Mouse (Mus musculus) intestine, postnatal 0 days (tissue): ENCODE measurements around the gene Ociad1. TPM values are rescaled to one million over a fixed set of nuclear protein-coding genes. Genes with fewer than 3 reads are reported as not detected.
A peak's percentile ranks its signal among the peaks of the same experiment; 100 is the strongest.

Source experiments
- ATAC-seq: fragments of 200-750 bp; cut with Nextera tagmentation; 2 replicates; pipeline ENCODE4 v1.8.0; 2017; ENCODE audit warnings: mild to moderate bottlenecking, moderate TSS enrichment, moderate library complexity
- H3K27ac ChIP-seq: fragments of 300-500 bp; sonication (generic); 2 replicates; pipeline ENCODE4 v1.5.1; 2014; ENCODE audit warnings: mild to moderate bottlenecking, low read depth, low read length, moderate library complexity
- H3K27me3 ChIP-seq: fragments of 300-500 bp; sonication (generic); replicated peaks from 2 replicates; pipeline ENCODE4 v1.6.1; 2014; ENCODE audit warnings: low read length, mixed read lengths; ENCODE audit not compliant: control insufficient read depth, insufficient read depth
- H3K36me3 ChIP-seq: fragments of 300-500 bp; sonication (generic); 2 replicates; pipeline ENCODE4 v1.6.1; 2014; ENCODE audit warnings: mild to moderate bottlenecking, moderate library complexity; ENCODE audit not compliant: control insufficient read depth, insufficient read depth
- H3K4me1 ChIP-seq: fragments of 300-500 bp; sonication (generic); replicated peaks from 2 replicates; pipeline ENCODE4 v1.6.1; 2014; ENCODE audit warnings: antibody characterized with exemption, low read length, mixed read lengths; ENCODE audit not compliant: control insufficient read depth, insufficient read depth
- H3K4me2 ChIP-seq: fragments of 300-500 bp; sonication (generic); replicated peaks from 2 replicates; pipeline ENCODE4 v1.6.1; 2014; ENCODE audit warnings: low read depth, mild to moderate bottlenecking, moderate library complexity
- H3K4me3 ChIP-seq: fragments of 300-500 bp; sonication (generic); 2 replicates; pipeline ENCODE4 v1.5.1; 2014; ENCODE audit warnings: low read depth, low read length
- H3K9ac ChIP-seq: fragments of 300-500 bp; sonication (generic); 2 replicates; pipeline ENCODE4 v1.6.1; 2014; ENCODE audit warnings: mild to moderate bottlenecking, low read depth, low read length
- H3K9me3 ChIP-seq: fragments of 300-500 bp; sonication (generic); 2 replicates; pipeline ENCODE4 v1.6.1; 2016; ENCODE audit warnings: mixed run types; ENCODE audit not compliant: control insufficient read depth
- CTCF ChIP-seq: sonication (generic); IDR thresholded peaks from 2 replicates; pipeline ENCODE4 v1.5.1; 2016; ENCODE audit warnings: low read depth, mild to moderate bottlenecking, control low read depth, antibody characterized with exemption, moderate library complexity
- WGBS: fragments of 180-500 bp; shearing (Covaris S2); extraction: QIAGEN DNeasy Blood & Tissue Kit; methylation state at CpG from one replicate; pipeline ENCODE4 v1.1.7; 2014; 5-methylcytosine and 5-hydroxymethylcytosine counted together
- polyA plus RNA-seq: library from polyadenylated mRNA; unstranded; fragments of >200 nt; fragmentation: Nextera tagmentation; extraction: Ambion mirVana; gene quantifications from 2 replicates; pipeline ENCODE4 v1.2.1, GENCODE M21; 2015

Gene Ociad1
- polyA plus RNA-seq, 1 experiment from 2014 or later: 156 TPM

GRCm38 (mm10) chr5:73293458-73293827, 859 bp downstream of the Ociad1 start:
- ATAC-seq: no peak
- no peak for TF ChIP-seq CTCF
- Histone ChIP-seq H3K9ac (peak overlapping the region; percentile 97), H3K4me3 (peak overlapping the region; percentile 98), H3K4me1 (0 out of 2 replicates have a peak, but pooled peaks cover 2% of the 10 kb centered on the region), H3K27ac (peak overlapping the region; percentile 95; the same call in 1 of the 2 replicates), H3K36me3 (peaks cover 17% of the 10 kb centered on the region), H3K9me3 (no peaks in the 10 kb centered on the region), H3K27me3 (no peaks in the 10 kb centered on the region), H3K4me2 (peak overlapping the region; percentile 70)
- 5% methylated on average over 8 of the region's 8 CpGs for WGBS

DNA sequence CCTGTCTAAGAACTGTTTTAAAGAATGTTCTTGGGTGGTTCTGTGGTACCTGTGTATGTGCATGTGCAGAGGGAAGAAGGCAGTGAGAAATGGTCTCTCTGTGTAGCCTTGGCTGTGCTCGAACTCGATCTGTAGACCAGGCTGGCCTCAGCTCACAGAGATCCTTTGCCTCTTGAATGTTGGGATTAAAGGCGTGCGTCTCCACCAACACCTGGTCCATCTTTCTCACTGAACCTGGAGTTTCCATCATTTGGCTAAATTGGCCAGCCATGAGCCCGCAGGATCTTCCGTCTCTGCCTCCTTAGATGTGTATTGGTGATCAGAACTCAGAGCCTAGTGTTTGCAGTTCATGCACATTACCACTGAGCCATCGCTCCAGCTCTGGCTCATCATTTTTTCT, 2.4 kb downstream of the Ociad1 start:
- Histone ChIP-seq H3K36me3 (peaks cover 20% of the 10 kb centered on the region), H3K27me3 (no peaks in the 10 kb centered on the region), H3K4me1 (0 out of 2 replicates have a peak, but pooled peaks cover 2% of the 10 kb centered on the region), H3K9ac (no peak overlapping the region), H3K4me2 (no peak overlapping the region), H3K4me3 (no peak overlapping the region), H3K9me3 (no peaks in the 10 kb centered on the region), H3K27ac (no peak overlapping the region)
- 96% methylated on average over 7 of the region's 7 CpGs for WGBS
- no peak for TF ChIP-seq CTCF
- no peak for ATAC-seq

- H3K4me1 ChIP-seq: 0 out of 2 replicates have a peak, but pooled peaks cover 2% of the 10 kb centered on the region
- H3K9me3 ChIP-seq: no peaks in the 10 kb centered on the region
- no peak for TF ChIP-seq CTCF
- no peak for ATAC-seq
- no peaks in the 10 kb centered on the region for H3K27me3 ChIP-seq
- no peak overlapping the region for H3K4me3 ChIP-seq
- no peak overlapping the region; the same call in 1 of the 2 replicates for H3K27ac ChIP-seq
- no peak overlapping the region for H3K4me2 ChIP-seq
- WGBS: 87% methylated on average over 4 of the region's 4 CpGs
- no peak overlapping the region for H3K9ac ChIP-seq
- peaks cover 29% of the 10 kb centered on the region for H3K36me3 ChIP-seq
These were observed 3.3 kb downstream of the Ociad1 start for GRCm38 (mm10) chr5:73295916-73296315.

DNA sequence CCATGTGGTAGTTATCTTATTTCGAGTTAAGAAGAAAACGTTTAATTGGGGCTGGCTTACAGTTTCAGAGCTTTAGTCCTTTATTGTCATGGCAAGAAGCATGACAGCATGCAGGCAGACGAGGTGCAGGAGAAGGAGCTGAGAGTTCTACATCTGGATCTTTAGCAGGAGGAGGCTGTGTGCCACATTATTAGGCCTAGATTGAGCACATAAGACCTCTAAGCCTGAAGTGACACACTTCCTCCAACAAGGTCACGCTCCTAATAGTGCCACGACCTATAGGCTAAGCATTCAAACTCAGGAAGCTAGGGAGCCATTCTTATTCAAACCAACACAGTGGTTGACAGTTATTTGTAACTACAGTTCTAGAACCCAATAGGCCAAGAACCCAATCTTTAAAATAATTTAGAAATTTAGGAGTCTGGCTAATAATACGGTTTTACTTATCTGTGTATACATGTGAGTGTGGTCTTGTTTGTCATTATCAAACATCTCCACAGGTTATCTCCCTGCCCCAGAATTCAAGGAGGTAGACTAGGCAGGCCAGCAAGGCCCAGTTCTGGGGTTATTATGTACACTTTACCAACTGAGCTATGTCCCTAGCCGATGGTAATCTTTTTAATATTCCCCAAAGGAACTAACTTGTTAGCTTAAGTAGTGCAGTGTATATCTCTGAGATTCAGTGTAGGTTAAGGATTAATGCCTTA, 9.2 kb downstream of the Ociad1 start:
- peaks cover 52% of the 10 kb centered on the region for H3K36me3 ChIP-seq
- no peaks in the 10 kb centered on the region for H3K4me1 ChIP-seq
- no peak for TF ChIP-seq CTCF
- WGBS: 84% methylated on average over 7 of the region's 7 CpGs
- no peak overlapping the region for H3K9ac ChIP-seq
- H3K9me3 ChIP-seq: no peaks in the 10 kb centered on the region
- no peak overlapping the region for H3K27ac ChIP-seq
- H3K27me3 ChIP-seq: no peaks in the 10 kb centered on the region
- no peak overlapping the region for H3K4me2 ChIP-seq
- ATAC-seq: no peak
- H3K4me3 ChIP-seq: no peak overlapping the region

GRCm38 (mm10) chr5:73304507-73304906, 11.9 kb downstream of the Ociad1 start:
- WGBS: 80% methylated on average over 12 of the region's 12 CpGs
- no peak overlapping the region for H3K27ac ChIP-seq
- no peak for ATAC-seq

DNA sequence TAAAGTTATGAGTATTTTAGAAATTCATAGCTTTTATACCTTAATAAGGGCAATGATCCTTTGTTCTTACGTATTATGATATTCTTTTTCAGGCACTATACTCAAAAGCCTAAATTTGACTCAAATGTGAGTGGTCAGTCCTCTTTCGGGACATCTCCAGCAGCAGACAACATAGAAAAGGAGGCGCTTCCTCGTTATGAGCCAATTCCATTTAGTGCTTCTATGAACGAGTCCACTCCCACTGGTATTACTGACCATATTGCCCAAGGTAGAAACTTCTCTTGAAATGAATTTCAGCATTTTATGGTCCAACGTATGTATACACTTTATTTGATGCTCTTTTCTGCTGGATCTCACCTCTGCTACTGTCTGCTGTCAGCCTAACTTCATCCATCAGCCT, 13.9 kb downstream of the Ociad1 start:
- Histone ChIP-seq H3K9me3 (no peaks in the 10 kb centered on the region), H3K4me1 (no peaks in the 10 kb centered on the region), H3K36me3 (peaks cover 62% of the 10 kb centered on the region), H3K27me3 (no peaks in the 10 kb centered on the region), H3K4me3 (no peak overlapping the region), H3K27ac (no peak overlapping the region), H3K9ac (no peak overlapping the region), H3K4me2 (no peak overlapping the region)
- TF ChIP-seq CTCF: no peak
- ATAC-seq: no peak
- WGBS: 90% methylated on average over 6 of the region's 6 CpGs

More at GRCm38 (mm10) chr5:73304507-73304906, 11.9 kb downstream of the Ociad1 start:
- Histone ChIP-seq H3K4me3 (no peak overlapping the region), H3K4me2 (no peak overlapping the region), H3K36me3 (peaks cover 68% of the 10 kb centered on the region), H3K27me3 (no peaks in the 10 kb centered on the region), H3K9ac (no peak overlapping the region), H3K9me3 (no peaks in the 10 kb centered on the region), H3K4me1 (no peaks in the 10 kb centered on the region)
- no peak for TF ChIP-seq CTCF

- Histone ChIP-seq H3K9ac (no peak overlapping the region), H3K4me2 (no peak overlapping the region), H3K27me3 (no peaks in the 10 kb centered on the region), H3K36me3 (peaks cover 59% of the 10 kb centered on the region), H3K4me3 (no peak overlapping the region), H3K9me3 (no peaks in the 10 kb centered on the region), H3K27ac (no peak overlapping the region), H3K4me1 (no peaks in the 10 kb centered on the region)
- TF ChIP-seq CTCF: no peak
- WGBS: 87% methylated on average over 3 of the region's 3 CpGs
- no peak for ATAC-seq
These were observed 14.7 kb downstream of the Ociad1 start for GRCm38 (mm10) chr5:73307297-73307696.
